Mouse (Mus musculus) liver, postnatal 0 days (tissue): ENCODE measurements at regions not wholly inside any gene's neighbourhood (a gene's known extent, or its start where the extent isn't known, plus 50 kb on each side); places are given as distances from the start of the nearest gene placed in this dataset.

Experiments
- CTCF ChIP-seq: sonication (generic); IDR thresholded peaks from 2 replicates; pipeline ENCODE4 v1.5.1; 2016; ENCODE audit warnings: antibody characterized with exemption, low read depth
- EP300 ChIP-seq: IDR thresholded peaks from 2 replicates; pipeline ENCODE4 v1.6.1; 2016; ENCODE audit warnings: antibody characterized with exemption, low read depth, mild to moderate bottlenecking

DNA sequence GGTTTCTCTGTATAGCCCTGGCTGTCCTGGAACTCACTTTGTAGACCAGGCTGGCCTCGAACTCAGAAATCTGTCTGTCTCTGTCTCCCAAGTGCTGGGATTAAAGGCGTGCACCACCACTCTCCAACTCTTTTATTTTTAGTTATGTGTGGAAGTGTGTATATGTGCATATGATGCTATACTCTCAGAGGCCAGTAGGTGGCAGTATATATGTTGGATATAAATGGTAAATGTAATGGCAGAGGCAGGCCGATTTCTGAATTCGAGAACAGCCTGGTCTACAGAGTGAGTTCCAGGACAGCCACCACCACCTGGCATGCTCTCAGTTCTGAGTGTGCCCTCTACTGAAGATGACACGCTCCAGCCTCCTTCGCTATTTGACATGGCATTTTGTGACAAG is 214.4 kb upstream of the Chl1 start:
- TF ChIP-seq CTCF (peak; percentile 65), EP300 (no peak)
